8 mouse cellular contexts compared by ENCODE assay signal in genomic region chr2:181582358-181582757, GRCm38 (mm10). TPM values are rescaled to one million over a fixed set of nuclear protein-coding genes. Genes with fewer than 3 reads are reported as not detected.
DNase-seq lines count a peak whose midpoint lies in the region; ATAC-seq and TF ChIP-seq lines count a peak whose summit lies in the region.

No protein-coding gene starts in this region.

- no peak for TF ChIP-seq EP300 in CH12.LX (IDR thresholded peaks at IDR 0.05; ENCODE audit: low read length)

- dilution Hi-C loops in CH12.LX (cut with MboI; ENCODE audit: extremely low pct_ligation_motif_present, extremely low pct_unique_long_range_greater_than_20kb, low sequenced_read_pairs): no loop called here

- H3K79me2 ChIP-seq in CH12.LX (replicated peaks; ENCODE audit: control insufficient read depth, extremely low read depth, insufficient read depth, poor library complexity, severe bottlenecking): peaks cover 4% of the 10 kb centered on the region; the same call in 1 of the 2 replicates

- H3K4me2 ChIP-seq in heart, embryonic 14.5 days (ENCODE audit: low read length): peak overlapping the region; percentile 92
- H3K4me2 ChIP-seq in CH12.LX (ENCODE audit: insufficient read depth, low read depth, poor library complexity, severe bottlenecking): peak overlapping the region; percentile 48; the same call in 1 of the 2 replicates
- peak overlapping the region; percentile 97 for H3K4me2 ChIP-seq in forebrain, embryonic 14.5 days (ENCODE audit: low read length)
- peak overlapping the region; percentile 97 for H3K4me2 ChIP-seq in liver, embryonic 13.5 days

- no peak for TF ChIP-seq POLR2A in CH12.LX (IDR thresholded peaks at IDR 0.05; ENCODE audit: low read depth, low read length)

- TF ChIP-seq RAD21 in CH12.LX (IDR thresholded peaks at IDR 0.05; ENCODE audit: low read depth, low read length): no peak

- H3K27me3 ChIP-seq in heart, embryonic 14.5 days (ENCODE audit: control insufficient read depth, insufficient read depth, low read length): no peaks in the 10 kb centered on the region
- no peaks in the 10 kb centered on the region for H3K27me3 ChIP-seq in CH12.LX (replicated peaks)
- no peaks in the 10 kb centered on the region for H3K27me3 ChIP-seq in forebrain, embryonic 14.5 days (replicated peaks; ENCODE audit: control insufficient read depth, insufficient read depth, low read length)
- H3K27me3 ChIP-seq in liver, embryonic 13.5 days: no peaks in the 10 kb centered on the region

- no peaks in the 10 kb centered on the region for H3K9me3 ChIP-seq in heart, embryonic 14.5 days (ENCODE audit: control insufficient read depth, low read length)
- no peaks in the 10 kb centered on the region for H3K9me3 ChIP-seq in CH12.LX (replicated peaks; ENCODE audit: low read length)
- H3K9me3 ChIP-seq in forebrain, embryonic 14.5 days (replicated peaks; ENCODE audit: control insufficient read depth, low read length): no peaks in the 10 kb centered on the region
- H3K9me3 ChIP-seq in liver, embryonic 13.5 days (replicated peaks): no peaks in the 10 kb centered on the region

- no peak for TF ChIP-seq CTCF in CH12.LX (conservative IDR thresholded peaks at IDR 0.05 in 1 of 2, IDR thresholded peaks at IDR 0.05 in 1 of 2; ENCODE audit: low read depth in 2 of 2, low read length in 2 of 2)

- peaks cover 44% of the 10 kb centered on the region for H3K36me3 ChIP-seq in heart, embryonic 14.5 days (ENCODE audit: control insufficient read depth, insufficient read depth, low read length)
- peaks cover 31 to 65% of the 10 kb centered on the region in 2 experiments for H3K36me3 ChIP-seq in CH12.LX (replicated peaks in 1 of 2; ENCODE audit: control insufficient read depth in 1 of 2, insufficient read depth in 1 of 2, low read length in 1 of 2)
- peaks cover 42% of the 10 kb centered on the region for H3K36me3 ChIP-seq in forebrain, embryonic 14.5 days (ENCODE audit: control insufficient read depth, insufficient read depth, low read length)
- peaks cover 36% of the 10 kb centered on the region for H3K36me3 ChIP-seq in liver, embryonic 13.5 days

- WGBS in heart, embryonic 14.5 days: 86% methylated on average over 2 of the region's 2 CpGs
- WGBS in forebrain, embryonic 14.5 days: 87% methylated on average over 2 of the region's 2 CpGs
- 88% methylated on average over 2 of the region's 2 CpGs for WGBS in liver, embryonic 13.5 days (ENCODE audit: insufficient replicate concordance)

- in situ Hi-C loops in CH12.LX (cut with MboI; ENCODE audit: low pct_ligation_motif_present, low pct_unique_long_range_greater_than_20kb, low sequenced_read_pairs): no loop called here

- peaks cover 25 to 37% of the 10 kb centered on the region in 2 experiments for H3K4me1 ChIP-seq in heart, embryonic 14.5 days (ENCODE audit: control insufficient read depth in 2 of 2, insufficient read depth in 2 of 2, low read length in 2 of 2)
- H3K4me1 ChIP-seq in CH12.LX (ENCODE audit: control insufficient read depth in 1 of 2, insufficient read depth in 2 of 2): peaks cover 3 to 25% of the 10 kb centered on the region in 2 experiments; a peak in 2 of 4 replicates
- H3K4me1 ChIP-seq in forebrain, embryonic 14.5 days (ENCODE audit: control insufficient read depth, insufficient read depth, low read length): peaks cover 6% of the 10 kb centered on the region
- peaks cover 59% of the 10 kb centered on the region for H3K4me1 ChIP-seq in liver, embryonic 13.5 days (replicated peaks)

- H3K9ac ChIP-seq in heart, embryonic 14.5 days (ENCODE audit: low read length): 0 out of 2 replicates have a peak overlapping the region, but pooled peaks have one; percentile 94
- H3K9ac ChIP-seq in CH12.LX (ENCODE audit: insufficient read depth, low read depth): 0 out of 2 replicates have a peak overlapping the region, but pooled peaks have one; percentile 93
- H3K9ac ChIP-seq in forebrain, embryonic 14.5 days (ENCODE audit: low read length): no peak overlapping the region
- 0 out of 2 replicates have a peak overlapping the region, but pooled peaks have one; percentile 90 for H3K9ac ChIP-seq in liver, embryonic 13.5 days

- no peak for DNase-seq in heart, postnatal 10 days
- no peak for DNase-seq in CH12.LX (ENCODE audit: extremely low read depth)
- DNase-seq in forebrain, embryonic 14.5 days (ENCODE audit: low spot score): no peak
- DNase-seq in liver, embryonic 13.5 days: no peak
- DNase-seq in adrenal gland, postnatal 4 days (ENCODE audit: low spot score in 2 of 2): no peak
- no peak for DNase-seq in cerebellum, postnatal 14 days

- intact Hi-C loops in heart, postnatal 10 days (cut with DNase I): no loop called here

- H3K4me3 ChIP-seq in heart, embryonic 14.5 days (ENCODE audit: control insufficient read depth in 1 of 2, insufficient read depth in 1 of 2, low read depth in 1 of 2, low read length in 2 of 2): peak overlapping the region in 1 of 2 experiments; percentile 90; a peak in 2 of 4 replicates
- H3K4me3 ChIP-seq in CH12.LX (replicated peaks in 1 of 3; ENCODE audit: low read depth in 2 of 3, low read length in 2 of 3, poor library complexity in 1 of 3): peak overlapping the region in 1 of 3 experiments; percentile 75
- H3K4me3 ChIP-seq in forebrain, embryonic 14.5 days (ENCODE audit: low read depth, low read length): peak overlapping the region; percentile 60; the same call in 1 of the 2 replicates
- H3K4me3 ChIP-seq in liver, embryonic 13.5 days (replicated peaks): peak overlapping the region; percentile 78; the same call in 1 of the 2 replicates

- no peak for ATAC-seq in heart, embryonic 14.5 days (ENCODE audit: insufficient number of reproducible peaks, insufficient read depth, low FRiP score, low read depth)
- no peak for ATAC-seq in forebrain, embryonic 14.5 days
- ATAC-seq in liver, embryonic 13.5 days (ENCODE audit: low read depth): no peak
- no peak for ATAC-seq in frontal cortex, adult (ENCODE audit: low TSS enrichment)

- H3K27ac ChIP-seq in heart, embryonic 14.5 days (replicated peaks in 1 of 2; ENCODE audit: control insufficient read depth in 1 of 2, insufficient read depth in 1 of 2, low read depth in 2 of 2, low read length in 2 of 2): peak overlapping the region in 1 of 2 experiments; percentile 95; a peak in 1 of 4 replicates
- no peak overlapping the region for H3K27ac ChIP-seq in CH12.LX (ENCODE audit: insufficient read depth, low read depth)
- no peak overlapping the region for H3K27ac ChIP-seq in forebrain, embryonic 14.5 days (ENCODE audit: low read depth, low read length)
- H3K27ac ChIP-seq in liver, embryonic 13.5 days: peak overlapping the region; percentile 30

TF ChIP-seq in CH12.LX, 34 proteins besides CTCF, POLR2A, EP300 and RAD21 (continues in another document):
- TF ChIP-seq ZMIZ1 (IDR thresholded peaks at IDR 0.05; ENCODE audit: low read depth, low read length) (no peak), KAT2A (IDR thresholded peaks at IDR 0.05; ENCODE audit: insufficient replicate concordance, low read length) (no peak), MEF2A (IDR thresholded peaks at IDR 0.05; ENCODE audit: borderline replicate concordance, low read depth, low read length) (no peak), MAZ (IDR thresholded peaks at IDR 0.05; ENCODE audit: low read depth, low read length) (no peak), MAFK (IDR thresholded peaks at IDR 0.05; ENCODE audit: insufficient replicate concordance, low read length) (no peak), JUND (conservative IDR thresholded peaks at IDR 0.05; ENCODE audit: low read depth, low read length) (no peak), ETS1 (conservative IDR thresholded peaks at IDR 0.05; ENCODE audit: low read depth, low read length) (no peak), E2F4 (IDR thresholded peaks at IDR 0.05; ENCODE audit: insufficient replicate concordance, low read depth, low read length) (no peak), IRF4 (IDR thresholded peaks at IDR 0.05; ENCODE audit: low read depth, low read length) (no peak)

RNA-seq across cellular contexts. Expression of gene Uckl1, which starts 2.3 kb away (rescaled TPM):
- polyA plus RNA-seq in heart, embryonic 14.5 days (2014; fragmentation: Nextera tagmentation; extraction: Ambion mirVana): 72.1 and 72.2 TPM in 2 replicates
- 10 to 100 TPM; 43.3 to 47.1 TPM for total RNA-seq in heart, postnatal 10 days (2021)
- total RNA-seq in CH12.LX (2012; rRNA removed) (20.3 and 31.9 TPM in 2 replicates), CH12.LX (2014; rRNA removed) (18.6 and 18.7 TPM in 2 replicates)
- polyA plus RNA-seq in CH12.LX (2012; ENCODE audit: insufficient read length, low read depth): 16.0 and 18.0 TPM in 2 replicates
- polyA plus RNA-seq in forebrain, embryonic 14.5 days (2014; fragmentation: Nextera tagmentation; extraction: Ambion mirVana): 60.0 and 73.5 TPM in 2 replicates
- 19.8 and 22.1 TPM in 2 replicates for polyA plus RNA-seq in liver, embryonic 13.5 days (2015; fragmentation: Nextera tagmentation; extraction: Ambion mirVana)
- 100 to 1,000 TPM; 106 to 113 TPM for total RNA-seq in adrenal gland, postnatal 4 days (2021)

RNA-seq across cellular contexts. Expression of gene Prpf6, which starts 9.3 kb away (rescaled TPM):
- 41.1 and 43.0 TPM in 2 replicates for polyA plus RNA-seq in heart, embryonic 14.5 days (2014; fragmentation: Nextera tagmentation; extraction: Ambion mirVana)
- 10 to 100 TPM; 37.0 to 41.1 TPM for total RNA-seq in heart, postnatal 10 days (2021)
- 48.1 and 52.7 TPM in 2 replicates for total RNA-seq in CH12.LX (2012; rRNA removed)
- total RNA-seq in CH12.LX (2014; rRNA removed): 28.3 and 28.8 TPM in 2 replicates
- polyA plus RNA-seq in CH12.LX (2012; ENCODE audit: insufficient read length, low read depth): 53.8 and 62.4 TPM in 2 replicates
- 57.2 and 62.3 TPM in 2 replicates for polyA plus RNA-seq in forebrain, embryonic 14.5 days (2014; fragmentation: Nextera tagmentation; extraction: Ambion mirVana)
- polyA plus RNA-seq in liver, embryonic 13.5 days (2015; fragmentation: Nextera tagmentation; extraction: Ambion mirVana): 33.6 and 37.3 TPM in 2 replicates
- 10 to 100 TPM; 72.3 to 73.4 TPM for total RNA-seq in adrenal gland, postnatal 4 days (2021)

RNA-seq across cellular contexts. Expression of gene Zfp512b, which starts 10.2 kb away (rescaled TPM):
- 29.3 and 32.0 TPM in 2 replicates for polyA plus RNA-seq in heart, embryonic 14.5 days (2014; fragmentation: Nextera tagmentation; extraction: Ambion mirVana)
- 10 to 100 TPM; 31.2 to 39.5 TPM for total RNA-seq in heart, postnatal 10 days (2021)
- total RNA-seq in CH12.LX (2012; rRNA removed): 16.6 and 18.1 TPM in 2 replicates
- total RNA-seq in CH12.LX (2014; rRNA removed): 11.0 TPM in 2 replicates
- polyA plus RNA-seq in CH12.LX (2012; ENCODE audit: insufficient read length, low read depth): 26.8 and 27.1 TPM in 2 replicates
- 30.5 and 38.6 TPM in 2 replicates for polyA plus RNA-seq in forebrain, embryonic 14.5 days (2014; fragmentation: Nextera tagmentation; extraction: Ambion mirVana)
- polyA plus RNA-seq in liver, embryonic 13.5 days (2015; fragmentation: Nextera tagmentation; extraction: Ambion mirVana): 8.4 and 9.0 TPM in 2 replicates
- total RNA-seq in adrenal gland, postnatal 4 days (2021): 100 to 1,000 TPM; 141 to 143 TPM

RNA-seq across cellular contexts. Expression of gene Samd10, which starts 16.7 kb away (rescaled TPM):
- 13.3 and 14.0 TPM in 2 replicates for polyA plus RNA-seq in heart, embryonic 14.5 days (2014; fragmentation: Nextera tagmentation; extraction: Ambion mirVana)
- 1 to 10 TPM; 2.7 to 3.2 TPM for total RNA-seq in heart, postnatal 10 days (2021)
- total RNA-seq in CH12.LX (2012; rRNA removed) (2.7 and 3.8 TPM in 2 replicates), CH12.LX (2014; rRNA removed) (0.32 TPM in 1 of 2 replicates, not detected in the other)
- polyA plus RNA-seq in CH12.LX (2012; ENCODE audit: insufficient read length, low read depth): 0.38 and 0.66 TPM in 2 replicates
- polyA plus RNA-seq in forebrain, embryonic 14.5 days (2014; fragmentation: Nextera tagmentation; extraction: Ambion mirVana): 140 and 145 TPM in 2 replicates
- 2.2 and 2.4 TPM in 2 replicates for polyA plus RNA-seq in liver, embryonic 13.5 days (2015; fragmentation: Nextera tagmentation; extraction: Ambion mirVana)
- 10 to 100 TPM; 23.8 to 25.5 TPM for total RNA-seq in adrenal gland, postnatal 4 days (2021)
